Mouse (Mus musculus): ENCODE measurements around the gene Rexo1.
"Not testable (repeated sequence)": the region's sequence is repeated elsewhere in the genome, so short reads cannot be mapped to it uniquely, and the experiment has no call there.

DNA sequence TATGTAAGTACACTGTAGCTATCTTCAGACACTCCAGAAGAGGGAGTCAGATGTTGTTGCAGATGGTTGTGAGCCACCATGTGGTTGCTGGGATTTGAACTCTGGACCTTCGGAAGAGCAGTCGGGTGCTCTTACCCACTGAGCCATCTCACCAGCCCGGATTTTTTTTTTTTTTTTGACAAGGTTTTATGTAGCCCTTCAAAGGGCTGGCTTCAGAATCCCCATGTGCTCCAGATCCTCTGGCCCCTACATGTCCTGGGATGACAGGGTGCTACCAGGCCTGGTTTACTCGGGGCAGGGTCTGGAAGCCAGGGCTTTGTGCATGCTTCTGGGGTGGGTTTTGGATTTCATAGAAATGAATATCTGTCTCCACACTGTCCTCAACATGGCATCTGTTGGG, 44.4 kb upstream of the Rexo1 start, which contains the start of gene Gm49322:
- not testable (repeated sequence) for TF ChIP-seq ZC3H11A (IDR thresholded peaks at IDR 0.05; ENCODE audit: borderline replicate concordance, low read depth, low read length); MAFK (IDR thresholded peaks at IDR 0.05; ENCODE audit: insufficient read depth, low read depth, low read length); ZNF384 (IDR thresholded peaks at IDR 0.05; ENCODE audit: low read depth, low read length)
